Mouse (Mus musculus) midbrain, embryonic 10.5 days (tissue): ENCODE results near the gene Ppil4. TPM values are rescaled to one million over a fixed set of nuclear protein-coding genes. Genes with fewer than 3 reads are reported as not detected.

Experiments used
- DNase-seq: peaks from one replicate; pipeline ENCODE4 v3.0.0-alpha.2; 2017; ENCODE audit warnings: low spot score
- H3K27ac ChIP-seq: fragments of 300-500 bp; sonication (generic); replicated peaks from 2 replicates; pipeline ENCODE4 v1.5.1; 2016; ENCODE audit warnings: mild to moderate bottlenecking
- H3K27me3 ChIP-seq: fragments of 300-500 bp; sonication (generic); 2 replicates; pipeline ENCODE4 v1.6.1; 2016; ENCODE audit warnings: low read depth, mild to moderate bottlenecking; ENCODE audit not compliant: poor library complexity, severe bottlenecking
- H3K36me3 ChIP-seq: fragments of 300-500 bp; sonication (generic); 2 replicates; pipeline ENCODE4 v1.6.1; 2016; ENCODE audit warnings: mild to moderate bottlenecking, moderate library complexity
- H3K4me1 ChIP-seq: fragments of 300-500 bp; sonication (generic); 2 replicates; pipeline ENCODE4 v1.6.1; 2016
- H3K4me3 ChIP-seq: fragments of 300-500 bp; sonication (generic); 2 replicates; pipeline ENCODE4 v1.5.1; 2016; ENCODE audit warnings: mild to moderate bottlenecking, moderate library complexity
- H3K9me3 ChIP-seq: fragments of 300-500 bp; sonication (generic); replicated peaks from 2 replicates; pipeline ENCODE4 v1.6.1; 2016; ENCODE audit warnings: mild to moderate bottlenecking
- WGBS: fragments of 180-500 bp; shearing (Covaris S2); methylation state at CpG from one replicate; pipeline ENCODE4 v1.1.7; 2016; 5-methylcytosine and 5-hydroxymethylcytosine counted together
- polyA plus RNA-seq: library from polyadenylated mRNA; unstranded; fragments of >200 nt; fragmentation: Nextera tagmentation; extraction: Ambion mirVana; gene quantifications from 2 replicates; pipeline ENCODE4 v1.2.1, GENCODE M21; 2016

Gene Ppil4
- polyA plus RNA-seq, 1 experiment from 2014 or later: 41.5 TPM

GRCm38 (mm10) chr10:7844161-7844560 is 51.5 kb downstream of the Ppil4 start:
- DNase-seq: no peak
- no peaks in the 10 kb centered on the region for H3K4me1 ChIP-seq
- 84% methylated on average over 4 of the region's 4 CpGs for WGBS
- H3K4me3 ChIP-seq: no peak overlapping the region
- no peaks in the 10 kb centered on the region for H3K9me3 ChIP-seq
- H3K27me3 ChIP-seq: no peaks in the 10 kb centered on the region
- H3K27ac ChIP-seq: no peak overlapping the region
- no peaks in the 10 kb centered on the region for H3K36me3 ChIP-seq

- H3K4me1 ChIP-seq: no peaks in the 10 kb centered on the region
- no peaks in the 10 kb centered on the region for H3K9me3 ChIP-seq
- H3K27me3 ChIP-seq: no peaks in the 10 kb centered on the region
- H3K27ac ChIP-seq: no peak overlapping the region
- no peaks in the 10 kb centered on the region for H3K36me3 ChIP-seq
- WGBS: 86% methylated on average over 8 of the region's 8 CpGs
- no peak for DNase-seq
- no peak overlapping the region for H3K4me3 ChIP-seq
Measured at GRCm38 (mm10) chr10:7845136-7845535, 52.4 kb downstream of the Ppil4 start.

DNA sequence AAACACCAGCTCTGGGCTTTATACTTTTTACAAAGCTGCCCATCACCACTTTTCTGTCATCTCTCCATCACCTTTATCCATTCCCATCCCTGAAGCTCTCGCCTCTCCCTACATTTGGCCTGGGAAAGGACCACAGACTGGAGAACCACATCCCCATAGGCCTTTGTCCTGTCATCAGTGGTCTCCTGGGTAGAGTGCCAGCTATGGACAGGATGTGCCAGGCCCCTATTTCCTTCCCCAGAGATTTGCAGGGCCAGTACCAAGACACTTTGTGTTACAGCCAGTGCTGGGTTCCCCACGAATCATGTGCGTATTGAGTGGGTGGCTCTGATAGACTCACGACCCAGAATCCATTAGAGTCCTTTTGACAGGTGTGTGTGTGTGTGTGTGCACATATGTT is 53.3 kb downstream of the Ppil4 start:
- Histone ChIP-seq H3K9me3 (no peaks in the 10 kb centered on the region), H3K4me1 (no peaks in the 10 kb centered on the region), H3K4me3 (no peak overlapping the region), H3K27ac (no peak overlapping the region), H3K27me3 (no peaks in the 10 kb centered on the region), H3K36me3 (no peaks in the 10 kb centered on the region)
- WGBS: 88% methylated on average over 4 of the region's 4 CpGs
- DNase-seq: no peak

GRCm38 (mm10) chr10:7847166-7847605 is 54.5 kb downstream of the Ppil4 start:
- DNase-seq: no peak
- Histone ChIP-seq H3K27me3 (no peaks in the 10 kb centered on the region), H3K9me3 (no peaks in the 10 kb centered on the region), H3K4me3 (no peak overlapping the region), H3K27ac (no peak overlapping the region), H3K36me3 (no peaks in the 10 kb centered on the region), H3K4me1 (no peaks in the 10 kb centered on the region)
- 78% methylated on average over 2 of the region's 2 CpGs for WGBS

DNA sequence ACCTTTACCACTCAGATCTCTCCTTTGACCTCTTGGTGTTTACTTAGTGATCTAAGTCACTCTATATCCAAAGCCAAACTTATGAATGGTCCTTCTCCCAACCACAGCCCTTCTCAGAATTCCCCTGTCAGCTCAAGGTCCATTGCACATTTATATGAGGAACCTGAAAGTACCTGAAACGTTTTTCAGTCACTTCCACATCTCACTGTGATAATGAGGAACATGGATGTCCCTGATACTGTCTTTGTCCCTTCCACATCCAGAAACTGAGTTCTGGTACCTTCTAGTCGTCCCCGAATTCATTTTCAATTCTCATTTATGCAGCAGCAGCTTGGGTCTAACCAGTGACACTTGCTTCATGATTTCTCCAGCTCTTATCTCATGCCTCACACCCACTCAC is 59.2 kb downstream of the Ppil4 start:
- Histone ChIP-seq H3K4me1 (no peaks in the 10 kb centered on the region), H3K36me3 (no peaks in the 10 kb centered on the region), H3K4me3 (no peak overlapping the region), H3K27me3 (no peaks in the 10 kb centered on the region), H3K9me3 (no peaks in the 10 kb centered on the region), H3K27ac (no peak overlapping the region)
- DNase-seq: no peak
- WGBS: 69% methylated on average over 3 of the region's 3 CpGs

GRCm38 (mm10) chr10:7860494-7860893 is 67.8 kb downstream of the Ppil4 start:
- Histone ChIP-seq H3K27me3 (no peaks in the 10 kb centered on the region), H3K27ac (no peak overlapping the region), H3K9me3 (no peaks in the 10 kb centered on the region), H3K4me1 (no peaks in the 10 kb centered on the region), H3K36me3 (no peaks in the 10 kb centered on the region), H3K4me3 (no peak overlapping the region)
- WGBS: 85% methylated on average over 7 of the region's 7 CpGs
- no peak for DNase-seq

DNA sequence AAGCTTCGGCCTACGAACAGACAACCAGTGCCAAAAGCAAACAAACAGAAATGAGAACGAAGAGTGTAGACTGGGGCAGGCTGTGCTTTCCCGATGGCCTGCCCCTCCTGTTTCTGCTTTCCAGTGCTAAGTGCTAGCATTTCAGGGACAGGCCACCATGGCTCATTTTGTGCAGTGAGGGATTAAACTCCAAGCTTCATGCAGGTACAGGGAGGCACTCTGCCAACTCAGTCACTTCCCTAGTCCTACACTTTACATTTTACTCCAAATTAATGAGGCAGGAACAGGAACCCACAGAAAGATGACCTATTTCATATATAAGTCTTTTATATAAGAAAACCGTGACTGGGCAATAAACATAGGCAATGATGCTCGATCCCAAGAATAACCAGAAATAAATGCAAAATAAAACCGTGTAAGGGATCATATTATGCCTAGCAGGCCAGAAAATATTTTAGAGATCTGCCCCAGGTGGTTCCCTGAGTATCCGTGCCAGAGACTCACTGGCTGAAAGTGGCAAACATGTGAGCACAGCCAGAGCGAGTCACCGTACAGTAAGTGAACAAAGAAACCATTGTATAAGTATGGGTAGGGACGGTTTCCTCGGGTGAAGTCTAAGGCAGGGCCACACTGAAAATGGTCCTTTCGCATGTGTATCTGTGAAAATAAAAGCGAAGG is 68.7 kb downstream of the Ppil4 start:
- Histone ChIP-seq H3K9me3 (no peaks in the 10 kb centered on the region), H3K4me3 (no peak overlapping the region), H3K27me3 (peaks cover 4% of the 10 kb centered on the region), H3K27ac (no peak overlapping the region), H3K4me1 (no peaks in the 10 kb centered on the region), H3K36me3 (no peaks in the 10 kb centered on the region)
- 90% methylated on average over 14 of the region's 14 CpGs for WGBS
- no peak for DNase-seq

DNA sequence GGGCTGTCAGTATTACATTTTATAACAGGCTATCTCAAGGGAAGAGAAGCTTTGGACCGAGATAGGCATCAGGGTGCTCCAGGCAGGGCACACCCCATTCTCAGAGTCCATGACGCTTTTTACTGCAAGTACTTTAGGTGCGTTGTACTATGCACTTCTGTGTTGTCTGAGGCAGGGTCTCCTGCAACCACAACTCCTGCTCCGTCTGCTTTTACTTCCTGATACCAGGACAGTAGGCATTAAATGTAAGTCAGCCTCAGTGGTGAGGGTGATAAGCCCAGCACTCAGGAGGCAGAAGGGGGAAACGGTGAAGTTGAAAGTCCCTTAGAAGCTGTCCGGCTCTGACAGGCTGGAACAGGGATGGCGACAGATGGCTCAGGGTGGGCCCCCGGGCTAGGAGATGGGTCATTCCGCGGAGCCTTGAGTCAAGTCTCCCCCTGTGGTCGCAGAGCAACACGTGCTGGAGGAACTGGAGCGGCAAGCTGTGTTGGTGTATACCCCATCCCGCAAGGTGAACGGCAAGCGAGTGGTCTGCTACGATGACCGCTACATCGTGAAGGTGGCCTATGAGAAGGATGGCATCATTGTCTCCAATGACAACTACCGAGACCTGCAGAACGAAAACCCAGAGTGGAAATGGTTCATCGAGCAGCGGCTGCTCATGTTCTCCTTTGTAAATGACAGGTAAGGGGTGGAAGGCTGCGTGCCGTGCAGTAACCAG is 69.4 kb downstream of the Ppil4 start:
- no peak for DNase-seq
- Histone ChIP-seq H3K9me3 (no peaks in the 10 kb centered on the region), H3K4me1 (peaks cover 3% of the 10 kb centered on the region), H3K4me3 (no peak overlapping the region), H3K27me3 (peaks cover 11% of the 10 kb centered on the region), H3K36me3 (no peaks in the 10 kb centered on the region), H3K27ac (no peak overlapping the region)
- WGBS: 93% methylated on average over 25 of the region's 25 CpGs

DNA sequence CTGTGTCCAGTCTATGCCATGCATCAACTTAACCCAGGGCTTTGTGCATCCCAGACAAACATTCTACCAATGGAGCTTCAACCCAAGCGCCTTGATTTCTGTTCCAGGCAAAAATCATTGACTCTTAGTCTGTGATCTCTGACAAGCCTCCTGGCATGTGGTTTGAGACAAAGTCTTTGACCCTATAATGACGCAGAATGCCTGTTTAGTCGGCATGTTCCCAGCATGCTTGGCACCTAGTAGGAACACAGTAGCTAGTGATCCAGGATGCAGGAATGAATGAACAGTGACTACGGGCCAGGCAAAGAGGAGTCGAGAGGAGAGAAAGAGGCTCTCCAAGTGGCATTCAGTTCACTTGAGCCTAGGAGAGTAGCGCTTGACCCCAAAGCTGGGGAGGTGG is 70.7 kb downstream of the Ppil4 start:
- Histone ChIP-seq H3K27me3 (peaks cover 24% of the 10 kb centered on the region), H3K9me3 (no peaks in the 10 kb centered on the region), H3K4me1 (peaks cover 10% of the 10 kb centered on the region), H3K4me3 (no peak overlapping the region), H3K36me3 (no peaks in the 10 kb centered on the region), H3K27ac (no peak overlapping the region)
- 95% methylated on average over 6 of the region's 6 CpGs for WGBS
- DNase-seq: no peak

- 83% methylated on average over 6 of the region's 6 CpGs for WGBS
- no peaks in the 10 kb centered on the region for H3K36me3 ChIP-seq
- H3K9me3 ChIP-seq: no peaks in the 10 kb centered on the region
- peaks cover 31% of the 10 kb centered on the region for H3K27me3 ChIP-seq
- peaks cover 10% of the 10 kb centered on the region for H3K4me1 ChIP-seq
- H3K27ac ChIP-seq: no peak overlapping the region
- no peak overlapping the region for H3K4me3 ChIP-seq
- no peak for DNase-seq
Measured at GRCm38 (mm10) chr10:7864184-7864583, 71.5 kb downstream of the Ppil4 start.

DNA sequence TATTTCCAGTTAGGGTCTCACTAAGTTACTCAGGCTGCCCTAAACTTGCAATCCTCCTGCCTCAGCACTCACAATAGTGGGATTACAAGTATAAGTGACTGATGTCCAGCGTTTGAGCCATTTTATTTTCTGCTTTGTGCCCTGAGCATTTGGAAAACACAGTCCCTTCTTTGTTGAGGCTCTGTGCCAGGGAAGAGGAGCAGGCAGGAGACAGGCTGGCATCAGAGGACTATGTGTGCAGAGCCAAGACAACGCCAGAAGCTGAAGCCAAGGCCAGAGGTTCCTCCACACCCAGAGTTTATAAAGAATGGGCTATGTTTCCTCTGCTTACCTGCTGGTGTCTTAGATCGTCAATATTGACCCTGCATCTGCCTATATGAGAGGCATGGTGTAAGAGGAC is 72.1 kb downstream of the Ppil4 start:
- DNase-seq: no peak
- peaks cover 10% of the 10 kb centered on the region for H3K4me1 ChIP-seq
- no peak overlapping the region for H3K4me3 ChIP-seq
- no peaks in the 10 kb centered on the region for H3K36me3 ChIP-seq
- H3K9me3 ChIP-seq: no peaks in the 10 kb centered on the region
- 88% methylated on average over 3 of the region's 3 CpGs for WGBS
- peaks cover 36% of the 10 kb centered on the region for H3K27me3 ChIP-seq
- H3K27ac ChIP-seq: no peak overlapping the region

DNA sequence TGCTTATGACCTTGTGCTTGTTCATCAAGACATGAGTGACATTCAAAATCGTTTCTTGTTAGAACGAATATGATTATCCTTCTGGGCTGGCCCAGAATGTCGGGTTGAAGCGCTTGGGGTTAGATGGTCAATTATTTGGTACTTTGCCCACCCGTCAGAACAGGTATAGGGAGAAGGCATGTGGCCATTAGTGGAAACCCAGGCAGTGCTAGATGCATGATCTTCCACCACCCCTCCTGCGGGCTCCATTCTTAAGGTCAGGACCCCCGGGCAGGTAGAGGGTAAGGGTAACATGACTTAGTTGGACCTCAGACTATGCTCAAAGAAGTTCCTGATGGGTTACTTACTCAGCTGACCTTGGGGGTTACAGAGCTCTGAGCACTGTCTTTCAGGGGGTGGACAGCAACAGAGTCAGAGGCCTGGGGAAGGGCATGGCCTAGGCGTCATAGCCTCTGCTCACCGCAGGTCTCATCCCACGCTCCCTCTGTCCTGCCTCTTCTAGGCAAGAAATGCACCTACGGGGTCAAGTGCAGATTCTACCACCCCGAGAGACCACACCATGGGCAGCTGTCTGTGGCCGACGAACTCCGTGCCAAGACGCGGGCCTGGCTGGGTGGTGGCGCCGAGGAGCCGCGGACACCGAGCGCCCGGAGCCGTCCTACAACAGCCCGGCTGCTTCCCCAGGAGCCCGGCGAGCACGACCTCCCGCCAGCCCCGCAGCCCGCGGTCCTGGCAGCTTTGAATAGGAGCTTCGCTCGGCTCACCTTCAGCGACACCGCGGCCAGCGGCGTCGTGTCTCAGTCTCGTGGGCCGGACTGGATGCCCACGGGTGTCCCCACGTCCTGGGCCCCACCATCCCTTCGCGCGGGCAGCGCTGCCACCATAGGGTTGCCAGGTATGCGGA is 74.3 kb downstream of the Ppil4 start:
- Histone ChIP-seq H3K27ac (peak overlapping the region; percentile 57), H3K4me1 (peaks cover 10% of the 10 kb centered on the region), H3K27me3 (peaks cover 36% of the 10 kb centered on the region), H3K4me3 (peak overlapping the region; percentile 57), H3K36me3 (no peaks in the 10 kb centered on the region), H3K9me3 (no peaks in the 10 kb centered on the region)
- WGBS: 18% methylated on average over 50 of the region's 50 CpGs
- DNase-seq: peak; percentile 46
